Mouse (Mus musculus): ENCODE measurements around the gene Spice1.

DNA sequence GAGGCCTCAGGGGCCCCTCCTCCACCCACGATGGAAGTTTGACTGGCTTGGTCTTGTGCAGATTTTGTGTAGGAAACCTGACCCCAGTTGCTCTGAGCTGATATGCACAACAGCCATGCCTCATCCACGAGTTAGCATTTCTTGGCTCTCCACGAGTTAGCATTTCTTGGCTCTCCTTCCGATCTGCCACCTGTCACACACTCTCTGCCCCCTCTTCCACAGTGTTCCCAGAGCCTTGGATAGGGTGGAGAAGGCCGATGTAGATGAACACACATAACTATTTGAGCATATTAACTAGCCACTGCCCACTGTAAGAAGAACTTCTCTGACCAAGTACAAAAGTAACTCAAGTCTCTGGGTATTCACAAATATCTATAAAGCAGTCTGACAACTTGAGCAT is 81.5 kb downstream of the Spice1 start:
- no peak for TF ChIP-seq POLR2A (IDR thresholded peaks at IDR 0.05; ENCODE audit: control insufficient read depth, low read depth, low read length)
- no peak for TF ChIP-seq CTCF (IDR thresholded peaks at IDR 0.05; ENCODE audit: control insufficient read depth, insufficient read depth, insufficient replicate concordance, low read depth, low read length)

Data from testis, adult 2 months (tissue).